Mouse (Mus musculus) layer of hippocampus, postnatal 14 days (tissue): ENCODE data around the gene Prtg. TPM values are rescaled to one million over a fixed set of nuclear protein-coding genes. Genes with fewer than 3 reads are reported as not detected.

Experiments
- DNase-seq, 2 experiments: peaks; one replicate each; pipeline ENCODE4 v3.0.0; 2021 to 2022; ENCODE audit warnings: low spot score in 2 of 2, mixed read lengths in 1 of 2
- long read RNA-seq, 2 experiments: library from polyadenylated mRNA; stranded (forward); transcript quantifications; one replicate each; pipeline ENCODE4 v2.0.0; 2021
- total RNA-seq, 2 experiments: library from RNA; stranded (reverse); gene quantifications; 2 replicates each; pipeline ENCODE4 v1.2.3; 2021

The Prtg gene
- total RNA-seq = 1 to 10 TPM in 1 of 2 experiments, under 1 TPM in 1; 0.90 to 1.0 TPM
- long read RNA-seq, experiment 1 = 0 reads
- long read RNA-seq, experiment 2 = 0 reads

DNA sequence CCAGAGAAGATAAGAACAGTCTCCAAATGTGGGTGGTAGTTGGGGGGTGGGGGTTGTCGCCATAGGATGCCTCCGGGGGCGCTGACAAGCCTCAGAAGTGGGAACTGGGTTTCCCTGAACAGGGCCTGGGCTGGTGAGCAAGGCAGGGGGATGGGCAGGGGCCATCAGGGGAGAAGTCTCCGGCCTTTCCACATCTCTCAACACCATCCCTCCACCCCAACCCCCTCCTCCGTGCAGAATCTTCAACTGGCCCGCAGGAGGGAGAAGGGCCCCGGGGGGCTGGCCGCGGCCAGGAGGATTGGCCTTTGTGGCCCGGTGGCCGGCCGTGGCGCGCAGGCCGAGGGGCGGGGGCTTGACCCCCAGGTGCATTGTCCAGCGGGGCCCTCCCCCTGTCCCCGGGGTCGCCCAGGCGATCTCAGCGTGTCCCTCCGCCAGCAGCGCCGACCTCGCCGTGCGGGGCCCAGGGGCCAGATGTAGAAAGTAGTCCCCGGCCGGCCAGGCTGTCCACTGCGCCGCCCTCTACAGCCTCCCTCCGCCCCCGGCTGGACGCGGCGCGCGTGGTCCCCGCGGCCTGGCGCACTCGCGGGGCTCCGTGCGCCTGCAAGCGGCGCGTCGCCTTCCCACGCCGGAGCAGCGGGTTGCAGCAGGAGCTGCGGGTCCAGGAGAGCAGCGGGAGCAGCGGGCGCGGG lies at the start of gene Prtg:
TSS of gene Prtg (plus strand) at position 144 of the 689 bp plus-strand sequence.
- peak in 1 of 2 experiments; percentile 4 for DNase-seq

DNA sequence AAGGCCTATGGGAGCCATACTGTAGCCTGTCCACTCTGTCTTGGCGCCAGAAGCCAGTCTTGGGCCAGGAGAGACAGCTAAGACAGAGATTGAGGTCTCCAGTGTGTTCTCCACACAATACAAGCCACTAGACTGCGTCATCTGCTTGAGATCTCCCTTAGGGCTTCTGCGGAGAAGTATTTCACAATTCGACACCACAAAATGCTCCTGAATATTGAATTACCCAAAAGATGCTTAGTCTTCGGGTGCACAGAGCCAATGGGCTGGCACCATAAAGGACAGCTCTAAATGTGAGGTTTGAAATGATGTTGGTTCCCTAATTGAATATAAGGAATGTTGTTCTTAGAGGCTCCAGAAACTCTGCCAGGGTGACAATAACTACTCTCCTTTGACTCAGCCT lies 49.5 kb upstream of the Prtg start:
- DNase-seq = no peak

DNA sequence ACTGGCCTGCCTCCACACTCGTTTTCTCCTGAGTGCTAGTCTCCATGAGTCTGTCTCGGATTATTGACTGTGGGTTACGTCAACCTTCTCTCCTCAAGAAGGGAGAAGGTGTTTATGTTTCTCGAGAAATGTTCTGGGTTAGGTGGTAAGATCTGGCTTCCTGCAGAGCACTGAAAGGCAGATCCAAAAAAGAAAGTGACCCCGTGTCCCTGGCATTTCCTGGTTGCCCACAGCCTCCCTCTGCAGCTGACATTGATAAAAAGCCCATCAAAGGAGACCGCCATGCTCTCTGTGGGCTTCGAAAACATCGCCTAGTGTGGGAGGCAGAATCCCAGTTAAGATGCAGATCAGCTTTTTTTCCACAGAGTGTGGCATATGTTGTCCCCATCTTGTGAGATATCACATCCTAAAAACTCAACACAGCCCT lies 48.0 kb upstream of the Prtg start:
- DNase-seq = peak; percentile 16 to 60

DNA sequence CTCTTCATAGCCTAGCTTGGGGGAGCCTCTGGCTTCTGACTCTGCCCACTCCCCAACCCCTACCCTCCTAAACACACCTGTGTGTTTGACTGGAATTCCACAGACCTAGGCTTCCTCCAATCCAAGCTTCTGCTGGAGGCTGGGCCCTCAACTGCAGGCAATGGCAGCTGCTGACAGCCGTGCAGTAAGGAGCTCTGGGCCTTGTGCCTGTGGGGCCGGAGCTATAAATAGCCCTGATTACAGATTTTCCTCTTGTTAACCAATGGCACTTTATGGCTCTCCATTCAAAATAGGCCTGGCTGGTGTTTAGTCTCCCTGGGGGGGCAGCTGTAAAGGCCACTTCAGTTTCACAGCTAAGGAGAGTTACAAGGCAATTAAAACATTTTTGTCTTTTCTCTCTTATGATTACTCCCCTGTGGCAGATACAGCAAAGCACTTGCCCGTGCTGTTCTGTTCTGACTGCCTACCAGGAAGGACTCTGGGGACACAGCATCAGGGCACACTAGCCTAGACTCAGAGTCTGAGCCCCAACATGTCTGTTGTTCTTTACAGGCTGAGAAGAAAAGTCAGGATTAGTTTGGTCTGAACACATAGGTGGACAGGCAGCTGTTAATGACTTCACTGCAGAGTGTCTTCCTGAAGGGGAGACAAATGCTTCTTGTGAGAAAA lies 43.5 kb upstream of the Prtg start:
- peak in 1 of 2 experiments; percentile 34 for DNase-seq

DNA sequence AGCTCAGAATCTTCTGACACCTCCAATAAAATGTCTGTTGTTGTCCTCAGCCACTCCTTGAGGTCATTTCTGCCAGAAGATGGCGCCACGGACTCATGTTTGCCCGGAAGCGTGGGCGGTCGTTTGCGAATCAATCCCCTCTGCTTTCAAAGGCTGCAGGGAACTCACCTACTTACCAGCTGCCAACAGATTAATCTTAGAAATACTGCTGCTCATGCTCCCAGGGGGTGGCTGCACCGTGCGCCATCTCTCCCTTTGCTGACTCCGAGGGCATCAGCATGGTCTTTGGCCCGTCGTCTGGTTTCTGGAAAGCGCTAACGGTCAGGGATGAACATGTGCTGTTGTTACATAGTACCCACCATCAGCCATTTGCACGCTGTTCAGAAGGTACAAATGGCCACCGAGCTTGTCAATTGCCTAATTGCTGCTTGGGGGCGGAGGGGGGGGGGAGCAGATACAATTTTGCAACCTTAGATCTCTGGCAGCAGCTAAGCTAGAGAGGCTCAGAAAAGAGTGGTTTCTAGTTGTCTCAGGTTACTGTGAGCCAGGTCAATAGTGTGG lies 39.8 kb upstream of the Prtg start:
- DNase-seq = peak; percentile 89 to 92

DNA sequence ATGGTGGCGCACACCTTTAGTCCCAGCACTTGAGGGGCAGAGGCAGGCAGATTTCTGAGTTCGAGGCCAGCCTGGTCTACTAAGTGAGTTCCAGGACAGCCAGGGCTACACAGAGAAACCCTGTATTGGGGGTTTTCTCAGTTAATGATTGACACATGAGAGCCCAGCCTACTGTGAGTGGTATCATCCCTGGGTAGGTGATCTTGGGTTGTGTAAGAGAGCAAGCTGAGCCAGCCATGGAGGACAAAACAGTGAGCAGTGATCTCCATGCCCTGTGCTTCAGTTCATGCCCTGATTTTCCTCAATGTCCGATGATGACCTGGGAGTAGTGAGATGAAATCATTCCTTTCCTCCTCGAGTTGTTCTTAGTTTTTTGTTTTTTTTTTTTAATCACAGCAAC lies 31.7 kb upstream of the Prtg start:
- no peak for DNase-seq

DNA sequence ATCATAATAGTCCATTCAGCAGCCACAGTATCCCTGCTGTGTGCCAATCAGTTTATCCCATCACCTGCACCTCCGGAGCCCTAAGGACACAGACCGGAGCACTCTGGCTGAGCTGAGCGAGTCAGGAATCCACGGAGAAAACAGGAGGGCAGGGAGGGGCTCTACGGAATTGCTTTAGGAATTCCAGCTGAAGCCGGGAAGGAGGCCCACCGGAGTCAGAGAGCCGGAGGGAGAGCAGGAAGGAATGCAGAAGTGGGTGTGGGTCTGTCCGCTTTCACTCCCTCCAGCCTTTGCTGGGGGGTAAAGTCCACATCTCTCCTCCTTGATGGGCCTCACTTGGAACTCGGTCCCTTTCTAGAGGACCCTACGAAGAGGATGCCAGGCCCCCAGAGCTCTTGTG lies 27.7 kb upstream of the Prtg start:
- DNase-seq = no peak

DNA sequence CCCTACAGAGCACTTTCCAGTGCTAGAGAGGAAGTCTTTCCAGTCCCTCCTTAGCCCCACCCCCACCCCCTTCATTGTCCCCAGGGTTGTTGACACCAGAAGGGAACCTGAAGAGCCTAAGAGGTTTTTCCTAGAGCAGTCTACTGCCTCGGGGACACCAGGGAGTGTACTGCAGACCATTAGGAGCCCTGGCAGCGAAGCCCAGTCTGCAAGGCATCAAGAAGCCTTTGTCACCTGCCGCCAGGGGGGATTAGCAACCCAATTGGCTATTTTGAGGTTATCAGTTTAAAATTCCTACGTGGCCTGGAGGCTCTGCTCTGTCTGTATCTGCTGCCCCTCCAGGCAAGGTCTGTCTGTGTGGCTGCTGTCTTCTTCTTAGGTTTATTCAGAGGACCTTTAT lies 26.9 kb upstream of the Prtg start:
- DNase-seq = no peak

DNA sequence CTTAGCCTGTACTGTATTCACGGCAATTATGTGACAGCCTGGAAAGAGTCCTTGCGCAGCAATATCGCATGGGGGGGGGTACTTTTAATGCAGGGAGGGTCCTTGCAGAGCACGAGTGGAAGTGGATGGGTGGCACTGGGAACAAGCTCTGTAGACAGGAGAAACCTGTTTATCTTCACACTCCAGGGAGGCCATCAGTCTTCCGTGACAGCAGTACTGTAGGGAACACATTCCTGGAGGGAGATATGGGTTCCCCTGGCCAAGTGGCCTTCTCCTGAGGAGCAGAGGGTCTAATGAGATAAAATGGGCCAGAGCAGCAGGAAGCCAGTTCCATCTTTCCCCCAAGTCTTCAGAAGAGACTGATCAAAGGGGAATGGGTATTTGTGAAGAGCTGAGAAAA lies 26.0 kb upstream of the Prtg start:
- no peak for DNase-seq

DNA sequence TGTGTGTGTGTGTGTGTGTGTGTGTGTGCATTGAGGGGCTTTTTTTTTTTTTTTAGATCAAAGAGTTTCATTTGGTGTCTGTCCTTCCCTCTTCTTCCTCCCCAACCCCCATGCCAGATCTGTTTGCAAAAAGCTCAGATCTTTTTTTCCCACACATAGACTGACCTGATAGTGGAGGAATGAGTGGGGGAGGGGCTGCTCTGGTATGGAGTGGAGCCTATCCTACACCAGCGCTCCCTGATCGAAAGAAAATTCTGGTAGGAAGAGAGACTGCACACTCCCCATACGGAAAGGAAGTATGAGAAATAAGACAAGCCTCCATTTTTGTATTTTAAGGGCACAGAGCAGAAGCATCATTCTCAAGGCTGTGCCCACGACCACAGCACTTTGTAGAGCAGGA lies 25.2 kb upstream of the Prtg start:
- no peak for DNase-seq

DNA sequence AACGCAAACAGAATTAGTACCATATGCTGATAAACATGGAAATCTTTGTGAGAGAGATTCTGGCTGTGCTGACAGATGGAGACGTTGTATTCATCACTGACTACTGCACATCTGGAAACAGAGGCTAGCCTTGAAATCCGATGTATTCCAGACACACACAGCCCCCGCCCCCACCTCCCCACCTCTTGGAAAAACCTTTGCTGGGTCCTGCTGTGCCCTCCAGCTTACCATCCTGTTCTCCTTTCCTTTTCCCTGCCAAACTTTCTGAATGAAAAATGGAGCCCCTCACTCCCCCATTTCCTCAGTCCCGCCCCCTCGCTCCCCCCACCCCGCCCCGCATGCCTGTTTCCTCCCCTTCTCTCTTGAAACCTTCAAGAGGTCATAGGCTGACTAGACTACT lies 24.6 kb upstream of the Prtg start:
- DNase-seq = no peak

DNA sequence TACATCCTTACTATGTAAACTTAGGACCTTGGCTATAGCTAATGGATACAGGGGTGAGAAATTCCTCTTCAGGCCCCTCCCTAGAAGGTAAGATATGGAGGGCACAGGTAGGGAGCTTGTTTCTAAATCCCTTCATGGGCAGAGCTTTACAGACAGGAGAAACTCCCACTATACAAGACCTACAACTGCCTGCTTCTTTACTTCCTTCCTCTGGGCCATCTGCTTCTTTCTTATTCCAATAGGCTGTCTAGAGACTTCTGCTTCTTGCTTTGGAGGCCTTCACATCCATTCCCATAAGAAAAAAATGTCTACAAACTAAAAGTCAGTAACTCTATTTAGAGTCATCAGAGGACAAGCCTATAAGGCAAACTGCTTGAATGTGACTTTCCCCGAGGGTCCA lies 18.9 kb upstream of the Prtg start:
- DNase-seq = no peak

DNA sequence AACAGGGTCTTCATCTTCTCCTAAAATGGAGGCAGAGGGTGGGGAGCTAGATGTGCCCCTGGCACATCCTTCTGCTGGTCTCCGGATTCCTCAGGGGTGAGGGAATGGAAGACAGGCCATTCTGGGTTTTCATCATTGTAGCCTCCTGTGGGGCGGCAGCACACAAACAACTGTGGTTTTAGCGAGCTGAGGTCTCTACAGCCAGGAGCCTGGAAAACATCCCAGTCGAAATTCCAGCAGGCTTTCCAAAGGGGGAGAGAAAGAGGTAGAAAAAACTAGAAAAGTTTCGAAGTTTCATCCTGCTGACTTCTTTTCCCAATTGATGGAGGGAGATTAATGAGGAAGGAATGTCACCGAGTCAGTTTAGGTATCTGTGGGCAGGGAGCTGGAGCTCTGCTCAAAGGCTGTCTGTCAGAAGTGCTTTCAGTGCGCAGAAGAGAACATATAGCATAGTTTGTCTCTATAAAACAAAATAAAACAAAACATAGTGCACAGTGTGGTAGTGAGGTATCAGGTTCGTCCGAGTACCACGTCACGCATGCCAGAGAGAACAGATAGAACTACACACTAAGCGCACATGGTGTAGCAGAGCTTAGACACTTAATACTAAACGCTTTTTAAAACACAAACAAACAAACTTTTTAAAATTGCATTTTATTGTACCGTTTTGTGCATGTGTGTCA lies 16.0 kb upstream of the Prtg start:
- no peak for DNase-seq

DNA sequence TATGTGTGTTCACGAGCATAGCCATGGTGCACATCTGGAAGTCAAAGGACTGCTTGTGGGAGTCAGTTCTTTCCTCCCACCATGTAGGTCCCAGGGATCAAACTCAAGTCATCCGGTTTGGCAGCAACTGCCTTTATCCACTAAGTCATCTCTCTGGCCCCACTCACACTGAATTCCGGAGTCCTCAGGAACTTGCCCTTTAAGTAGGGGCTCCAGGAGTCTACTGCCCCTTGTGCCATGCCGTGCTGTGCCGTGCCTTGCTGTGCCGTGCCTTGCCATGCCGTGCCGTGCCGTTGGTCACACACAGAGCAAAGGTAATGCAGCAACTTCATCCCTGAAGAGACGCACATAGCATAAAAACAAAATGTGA lies 15.5 kb upstream of the Prtg start:
- DNase-seq = no peak

DNA sequence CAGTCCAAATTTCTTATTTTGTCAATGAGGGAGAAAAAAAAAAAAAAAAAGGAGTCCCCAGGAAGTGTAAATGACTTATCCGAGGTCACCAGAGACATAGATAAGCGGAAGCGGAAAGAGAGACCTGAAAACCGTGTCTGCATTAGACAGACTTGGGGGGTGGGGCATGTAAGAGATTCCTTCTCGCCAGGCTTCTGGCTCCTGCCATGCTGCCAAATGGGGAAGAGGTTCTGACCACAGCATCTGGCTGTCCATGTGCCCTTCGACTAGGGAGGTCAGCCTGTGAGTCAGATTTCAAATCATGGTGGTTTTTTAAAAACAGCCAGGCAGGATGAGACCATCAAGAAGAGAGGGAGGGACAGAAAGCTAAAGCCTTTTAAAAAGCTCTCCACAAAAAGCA lies 15.0 kb upstream of the Prtg start:
- no peak for DNase-seq

DNA sequence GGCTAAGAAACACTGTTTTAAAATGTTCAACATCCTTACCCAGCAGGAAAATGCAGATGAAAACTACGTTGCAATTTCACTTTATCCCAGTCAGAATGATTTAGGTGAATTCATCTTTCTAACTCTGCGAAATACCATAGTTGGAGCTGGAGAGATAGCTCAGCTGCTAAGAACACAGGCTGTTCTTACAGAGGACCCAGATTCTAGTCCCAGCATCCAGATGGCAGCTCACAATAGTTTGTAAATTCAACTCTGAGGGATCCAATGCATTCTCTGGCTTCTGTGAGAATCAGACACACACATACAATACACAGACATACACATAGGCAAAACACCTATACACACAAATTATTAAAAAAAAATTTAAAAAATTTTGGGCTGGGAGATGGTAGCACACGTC lies 11.4 kb upstream of the Prtg start:
- peak in 1 of 2 experiments; percentile 35 for DNase-seq

DNA sequence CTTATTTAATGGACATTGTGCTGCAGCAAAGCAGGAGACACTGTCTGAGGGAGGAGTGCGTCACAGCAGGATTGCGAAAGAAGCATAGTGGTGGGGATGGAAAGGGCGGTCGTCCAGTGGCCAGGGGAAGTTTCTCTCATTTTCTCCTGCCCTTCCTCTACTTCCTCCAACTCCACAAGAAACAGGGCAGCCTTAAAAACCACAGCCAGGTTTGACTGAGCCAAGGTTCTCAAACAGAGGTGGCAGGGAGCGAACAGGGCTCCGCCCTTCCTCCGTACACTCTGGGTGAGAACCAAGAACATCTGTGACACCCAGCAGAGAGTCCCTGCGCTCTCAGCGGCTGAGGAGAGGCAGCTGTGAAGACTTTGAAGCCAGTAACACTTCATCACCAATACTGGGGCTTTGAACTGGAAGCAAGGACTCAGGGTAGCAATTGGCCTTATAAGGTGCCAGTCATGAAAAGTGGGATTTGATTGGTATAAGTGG lies 9.5 kb upstream of the Prtg start:
- no peak for DNase-seq

DNA sequence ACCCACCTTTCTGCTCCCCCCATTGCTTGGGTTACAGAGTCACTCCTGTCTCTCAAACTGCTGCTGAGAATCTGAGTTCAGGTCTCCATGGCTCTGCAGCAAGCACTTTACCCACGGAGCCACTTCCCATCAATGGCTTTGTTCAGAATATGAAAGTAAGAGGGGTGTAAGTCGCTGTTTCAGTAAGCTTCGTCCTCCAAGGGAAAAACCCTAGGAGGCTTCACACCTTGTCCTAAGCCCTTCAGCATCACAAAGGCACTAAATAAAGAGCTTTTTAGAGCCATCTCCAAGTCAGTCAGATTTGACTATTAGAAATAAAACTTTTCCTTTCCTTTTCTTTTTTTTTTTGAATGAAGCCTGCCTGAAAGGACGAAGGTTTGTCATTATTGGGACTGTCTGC lies 3.4 kb upstream of the Prtg start:
- DNase-seq = no peak

DNA sequence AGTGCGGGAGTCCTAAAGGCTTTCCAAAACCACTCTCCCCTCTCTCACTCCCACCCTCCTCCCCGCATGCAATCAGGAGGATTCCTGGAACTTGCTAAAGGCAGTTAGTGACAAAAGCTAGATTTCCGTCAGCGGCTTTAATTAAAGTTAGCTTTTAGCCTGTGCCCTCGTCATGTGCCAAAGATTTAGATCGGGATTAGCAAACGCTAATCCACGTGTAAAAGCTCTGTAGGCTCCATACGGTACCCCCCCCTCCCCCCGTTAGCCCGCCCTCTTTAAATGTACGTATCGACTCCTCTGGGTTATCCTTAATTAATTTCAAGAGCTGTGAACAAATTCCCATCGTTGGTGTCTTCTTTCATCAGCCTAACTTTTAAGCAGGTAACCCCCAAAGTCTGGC lies 528 bp upstream of the Prtg start:
- no peak for DNase-seq

DNA sequence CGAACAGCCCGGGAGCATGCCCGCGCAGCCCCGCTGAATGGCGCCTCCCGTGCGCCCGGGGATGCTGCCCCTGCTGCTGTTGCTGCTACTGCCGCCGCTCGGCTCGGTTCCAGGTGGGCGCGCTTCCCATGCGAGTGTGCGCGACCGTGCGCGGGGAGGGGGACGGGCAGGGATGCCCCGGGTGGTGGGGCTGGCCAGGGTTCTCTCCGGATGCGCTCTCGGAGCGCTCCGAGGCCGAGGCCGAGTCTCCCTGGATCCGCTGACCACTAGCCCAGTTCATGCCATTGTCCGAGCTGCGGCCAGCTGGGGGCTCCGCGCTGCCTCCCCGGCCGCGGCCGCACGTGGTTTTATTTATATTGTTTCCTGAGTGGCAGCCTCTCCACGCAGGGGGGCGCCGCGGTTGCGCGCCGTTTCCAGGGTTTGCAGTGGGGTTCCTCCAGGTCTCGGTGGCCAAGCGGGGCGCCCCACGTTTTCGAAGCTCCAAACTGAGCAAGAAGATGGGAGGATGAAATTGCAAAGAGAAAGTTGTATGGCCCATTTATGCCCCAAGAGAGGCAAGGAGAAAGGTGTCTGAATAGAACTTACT lies 839 bp downstream of the Prtg start:
- peak; percentile 48 to 60 for DNase-seq

DNA sequence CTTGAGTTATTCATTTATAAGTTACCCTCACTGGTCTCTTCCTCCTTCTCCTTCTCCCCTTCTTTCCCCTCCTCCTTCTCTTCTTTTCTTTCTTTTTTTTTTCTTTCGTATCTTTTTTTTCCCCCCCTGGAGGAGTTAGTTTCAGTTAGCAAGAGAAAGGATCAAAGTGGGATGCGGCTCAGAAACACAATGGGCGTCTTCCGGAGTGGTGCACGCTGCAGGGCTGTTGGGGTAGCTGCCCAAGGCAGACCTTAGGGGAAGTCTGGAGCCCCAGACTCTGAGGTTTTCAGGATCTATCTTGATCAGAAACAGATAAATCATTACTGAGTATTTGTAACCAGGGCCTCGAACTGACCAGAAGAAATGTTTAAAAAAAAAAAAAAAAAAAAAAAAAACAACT lies 1.5 kb downstream of the Prtg start:
- no peak for DNase-seq

DNA sequence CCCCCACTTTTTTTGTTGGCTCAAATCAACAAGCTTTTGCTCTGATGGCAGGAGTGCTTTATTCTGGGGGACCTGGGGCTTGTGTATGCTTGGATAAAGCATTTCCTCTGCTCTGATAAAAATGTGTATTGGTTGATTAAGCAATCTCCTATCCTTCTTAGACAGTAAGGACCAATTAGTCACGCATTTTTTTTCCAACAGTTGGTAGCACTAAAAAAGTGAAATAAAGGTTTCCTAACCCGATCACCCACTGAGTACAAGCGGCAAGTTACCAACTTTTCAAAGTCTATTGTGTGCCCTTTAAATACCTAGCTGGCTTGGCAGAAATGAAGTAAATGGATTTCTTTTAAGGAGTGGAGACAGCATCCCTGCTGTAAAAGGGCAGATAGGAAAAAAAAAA lies 1.9 kb downstream of the Prtg start:
- DNase-seq = no peak
